Mouse (Mus musculus): ENCODE measurements around the gene Dnajc3. TPM values are rescaled to one million over a fixed set of nuclear protein-coding genes. Genes with fewer than 3 reads are reported as not detected.
"Not testable (repeated sequence)": the region's sequence is repeated elsewhere in the genome, so short reads cannot be mapped to it uniquely, and the experiment has no call there.

Gene Dnajc3
- polyA plus RNA-seq, 1 experiment from 2014 or later = 43.1 TPM

- Histone ChIP-seq H3K27me3 (ENCODE audit: insufficient read depth, low read length) (no peaks in the 10 kb centered on the region), H3K27ac (no peak overlapping the region), H3K4me3 (replicated peaks; ENCODE audit: low read depth, low read length) (no peak overlapping the region), H3K36me3 (ENCODE audit: insufficient read depth, low read length) (peaks cover 45% of the 10 kb centered on the region), H3K9me3 (replicated peaks; ENCODE audit: low read length) (no peaks in the 10 kb centered on the region), H3K9ac (ENCODE audit: low read depth, low read length) (no peak overlapping the region), H3K4me1 (replicated peaks; ENCODE audit: insufficient read depth, low read length) (no peaks in the 10 kb centered on the region), H3K4me2 (ENCODE audit: low read length) (no peak overlapping the region)
- DNase-seq (ENCODE audit: low spot score) = no peak
- WGBS = 74% methylated on average over 7 of the region's 7 CpGs
- no peak for ATAC-seq (replicated peaks; ENCODE audit: low FRiP score, low read depth)
- TF ChIP-seq CTCF (IDR thresholded peaks at IDR 0.05; ENCODE audit: low read depth) = no peak
Measured at GRCm38 (mm10) chr14:118979571-118980325, 42.0 kb downstream of the Dnajc3 start.

DNA sequence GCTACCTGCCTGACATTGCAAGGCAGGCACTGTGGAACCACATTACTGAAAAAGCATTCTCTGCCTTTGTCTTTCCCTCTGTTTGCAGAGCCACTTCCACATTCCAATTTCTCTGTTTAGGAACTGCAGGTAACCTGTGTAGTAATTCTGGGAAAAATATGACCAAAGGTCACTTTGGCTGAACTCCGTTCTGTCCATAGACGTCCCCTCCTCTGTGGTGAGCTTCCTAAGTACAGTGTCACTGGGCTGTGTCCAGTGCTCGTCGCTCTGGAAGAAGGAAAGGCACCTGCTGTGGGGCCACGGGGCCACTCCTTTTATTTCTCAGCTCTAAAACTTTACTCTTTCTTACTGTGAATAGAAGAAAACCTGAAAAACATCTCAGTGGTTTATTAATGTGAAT is 42.6 kb downstream of the Dnajc3 start:
- ATAC-seq (replicated peaks; ENCODE audit: low FRiP score, low read depth) (0 out of 2 replicates have a peak, but pooled peaks have one; percentile 47), DNase-seq (ENCODE audit: low spot score) (no peak)
- Histone ChIP-seq H3K27ac (no peak overlapping the region), H3K27me3 (ENCODE audit: insufficient read depth, low read length) (no peaks in the 10 kb centered on the region), H3K9me3 (replicated peaks; ENCODE audit: low read length) (no peaks in the 10 kb centered on the region), H3K4me3 (replicated peaks; ENCODE audit: low read depth, low read length) (no peak overlapping the region), H3K36me3 (ENCODE audit: insufficient read depth, low read length) (peaks cover 41% of the 10 kb centered on the region), H3K9ac (ENCODE audit: low read depth, low read length) (no peak overlapping the region), H3K4me1 (replicated peaks; ENCODE audit: insufficient read depth, low read length) (no peaks in the 10 kb centered on the region), H3K4me2 (ENCODE audit: low read length) (no peak overlapping the region)
- 60% methylated on average over 5 of the region's 5 CpGs for WGBS
- TF ChIP-seq CTCF (IDR thresholded peaks at IDR 0.05; ENCODE audit: low read depth) = no peak

- Histone ChIP-seq H3K4me2 (ENCODE audit: low read length) (no peak overlapping the region), H3K9me3 (replicated peaks; ENCODE audit: low read length) (no peaks in the 10 kb centered on the region), H3K9ac (ENCODE audit: low read depth, low read length) (no peak overlapping the region), H3K27me3 (ENCODE audit: insufficient read depth, low read length) (no peaks in the 10 kb centered on the region), H3K27ac (no peak overlapping the region), H3K4me1 (replicated peaks; ENCODE audit: insufficient read depth, low read length) (no peaks in the 10 kb centered on the region), H3K36me3 (ENCODE audit: insufficient read depth, low read length) (peaks cover 36% of the 10 kb centered on the region), H3K4me3 (replicated peaks; ENCODE audit: low read depth, low read length) (no peak overlapping the region)
- TF ChIP-seq CTCF (IDR thresholded peaks at IDR 0.05; ENCODE audit: low read depth) = no peak
- WGBS = 89% methylated on average over 8 of the region's 8 CpGs
- no peak for DNase-seq (ENCODE audit: low spot score)
- no peak for ATAC-seq (replicated peaks; ENCODE audit: low FRiP score, low read depth)
Measured at GRCm38 (mm10) chr14:118980890-118981289, 43.1 kb downstream of the Dnajc3 start.

GRCm38 (mm10) chr14:118981711-118982428 is 44.1 kb downstream of the Dnajc3 start:
- not testable (repeated sequence) for H3K27me3 ChIP-seq (ENCODE audit: insufficient read depth, low read length); H3K4me3 ChIP-seq (replicated peaks; ENCODE audit: low read depth, low read length); H3K9ac ChIP-seq (ENCODE audit: low read depth, low read length); H3K4me1 ChIP-seq (replicated peaks; ENCODE audit: insufficient read depth, low read length); H3K27ac ChIP-seq; H3K4me2 ChIP-seq (ENCODE audit: low read length); H3K9me3 ChIP-seq (replicated peaks; ENCODE audit: low read length); DNase-seq (ENCODE audit: low spot score)
- H3K36me3 ChIP-seq (ENCODE audit: insufficient read depth, low read length) = peaks cover 31% of the 10 kb centered on the region; the same call in 1 of the 2 replicates
- ATAC-seq (replicated peaks; ENCODE audit: low FRiP score, low read depth) = 0 out of 2 replicates have a peak, but pooled peaks have one; percentile 5
- WGBS = 74% methylated on average over 5 of the region's 6 CpGs

- ATAC-seq (replicated peaks; ENCODE audit: low FRiP score, low read depth) = 0 out of 2 replicates have a peak, but pooled peaks have one; percentile 38
Measured at GRCm38 (mm10) chr14:118982429-118983045, 44.8 kb downstream of the Dnajc3 start.

DNA sequence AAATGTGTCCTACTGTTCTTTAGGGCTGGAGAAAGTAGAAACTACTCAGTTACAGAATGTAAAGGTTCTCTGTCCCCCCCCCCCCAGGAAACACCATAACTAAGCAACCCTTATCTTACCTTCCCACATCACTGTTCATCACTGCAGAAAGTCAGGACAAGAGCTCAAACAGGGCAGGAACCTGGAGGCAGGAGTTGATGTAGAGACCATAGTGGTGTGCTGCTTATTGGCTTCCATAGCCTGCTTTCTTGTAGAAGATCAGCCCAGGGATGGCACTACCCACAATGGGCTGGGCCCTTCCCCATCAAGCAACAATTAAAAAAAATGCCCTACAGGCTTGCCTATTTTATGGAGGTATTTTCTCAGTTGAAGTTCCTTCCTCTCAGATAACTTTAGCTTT is 45.6 kb downstream of the Dnajc3 start:
- no peak overlapping the region for H3K9ac ChIP-seq (ENCODE audit: low read depth, low read length)
- ATAC-seq (replicated peaks; ENCODE audit: low FRiP score, low read depth) = no peak
- no peak overlapping the region for H3K4me3 ChIP-seq (replicated peaks; ENCODE audit: low read depth, low read length)
- H3K27me3 ChIP-seq (ENCODE audit: insufficient read depth, low read length) = no peaks in the 10 kb centered on the region
- no peaks in the 10 kb centered on the region for H3K9me3 ChIP-seq (replicated peaks; ENCODE audit: low read length)
- H3K27ac ChIP-seq = peak overlapping the region; percentile 57; the same call in 1 of the 2 replicates
- H3K36me3 ChIP-seq (ENCODE audit: insufficient read depth, low read length) = peaks cover 20% of the 10 kb centered on the region; the same call in 1 of the 2 replicates
- DNase-seq (ENCODE audit: low spot score) = no peak
- no peaks in the 10 kb centered on the region for H3K4me1 ChIP-seq (replicated peaks; ENCODE audit: insufficient read depth, low read length)
- TF ChIP-seq CTCF (IDR thresholded peaks at IDR 0.05; ENCODE audit: low read depth) = no peak
- no peak overlapping the region for H3K4me2 ChIP-seq (ENCODE audit: low read length)

More at GRCm38 (mm10) chr14:118982429-118983045, 44.8 kb downstream of the Dnajc3 start:
- not testable (repeated sequence) for H3K27me3 ChIP-seq (ENCODE audit: insufficient read depth, low read length); H3K9me3 ChIP-seq (replicated peaks; ENCODE audit: low read length); H3K9ac ChIP-seq (ENCODE audit: low read depth, low read length); H3K4me1 ChIP-seq (replicated peaks; ENCODE audit: insufficient read depth, low read length); H3K4me2 ChIP-seq (ENCODE audit: low read length); H3K4me3 ChIP-seq (replicated peaks; ENCODE audit: low read depth, low read length)
- H3K36me3 ChIP-seq (ENCODE audit: insufficient read depth, low read length) = peaks cover 24% of the 10 kb centered on the region; the same call in 1 of the 2 replicates
- peak overlapping the region; percentile 57 for H3K27ac ChIP-seq
- WGBS = 51% methylated on average over 9 of the region's 11 CpGs
- DNase-seq (ENCODE audit: low spot score) = peak; percentile 43
